ENCODE assay signal across 19 mouse cellular contexts in the genomic region with DNA sequence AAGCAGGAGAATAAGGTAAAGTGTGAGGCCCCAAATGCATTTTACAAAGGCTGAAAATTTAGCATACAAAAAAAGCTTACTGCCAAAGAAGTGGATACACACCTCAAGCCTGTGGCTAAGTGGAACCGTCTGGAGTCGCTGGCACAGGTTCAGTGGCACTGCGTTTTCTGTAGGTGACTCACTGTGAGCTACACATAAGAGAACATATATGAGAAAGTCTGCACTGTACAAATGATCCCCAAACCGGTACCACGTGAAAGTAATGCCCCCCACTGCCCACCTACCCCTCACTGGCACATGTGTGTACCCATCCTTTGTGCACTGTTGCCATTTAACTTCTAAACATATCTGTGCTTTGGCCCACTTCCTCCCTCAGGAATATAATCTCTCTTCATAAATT. TPM values are rescaled to one million over a fixed set of nuclear protein-coding genes. Genes with fewer than 3 reads are reported as not detected.
DNase-seq lines count a peak whose midpoint lies in the region; ATAC-seq and TF ChIP-seq lines count a peak whose summit lies in the region.
"Had no signal": no experiment of that assay in that cellular context is flagged by ENCODE, and none has a peak within 500 bp of the region (broad histone marks: within the 10 kb centered on the region; RNA-seq: fewer than 3 reads in every experiment).

No protein-coding gene starts in this region.

- intact Hi-C loops in gastrocnemius, adult 2 months (cut with DNase I) = no loop called here
- intact Hi-C loops in gastrocnemius, postnatal 36 days (cut with DNase I) = no loop called here

- no peak for TF ChIP-seq CTCF in gastrocnemius, adult 2 months (IDR thresholded peaks at IDR 0.05)

- 70% methylated on average over 5 of the region's 5 CpGs for WGBS in limb, embryonic 13.5 days
- 89% methylated on average over 5 of the region's 5 CpGs for WGBS in limb, embryonic 10.5 days
- 57% methylated on average over 5 of the region's 5 CpGs for WGBS in limb, embryonic 14.5 days
- WGBS in liver, embryonic 12.5 days (ENCODE audit: insufficient replicate concordance) = 70% methylated on average over 5 of the region's 5 CpGs

- ATAC-seq in limb, embryonic 13.5 days (ENCODE audit: low FRiP score, low read depth) = peak; percentile 69
- peak; percentile 47; the same call in 1 of the 2 replicates for ATAC-seq in limb, embryonic 14.5 days (ENCODE audit: low FRiP score, low read depth)
- ATAC-seq in liver, embryonic 12.5 days = no peak
- ATAC-seq: forebrain, embryonic 16.5 days; inflammation-experienced regulatory T-cells, adult 6 months had no signal

- no peak for TF ChIP-seq POLR2A in limb, embryonic 14.5 days (IDR thresholded peaks at IDR 0.05; ENCODE audit: borderline replicate concordance, extremely low read depth, insufficient read depth, insufficient read length)

- DNase-seq in gastrocnemius, adult 2 months = no peak
- DNase-seq in gastrocnemius, postnatal 36 days = no peak
- DNase-seq in limb, embryonic 10.5 days (ENCODE audit: low spot score) = no peak
- DNase-seq in adrenal gland, postnatal 10 days = peak; percentile 28
- DNase-seq in limb, embryonic 14.5 days (ENCODE audit: low spot score) = peak; percentile 58
- DNase-seq: B cell, adult 2 months; cerebellum, adult 11-12 months; cerebellum, postnatal 36 days; heart, postnatal 36 days; layer of hippocampus, adult 9-11 months; liver, embryonic 13.5 days; spleen, adult 18-20 months; thymus, postnatal 36 days had no signal

- H3K27ac ChIP-seq in gastrocnemius, adult 2 months = peak overlapping the region; percentile 12
- H3K27ac ChIP-seq in limb, embryonic 13.5 days = peak overlapping the region; percentile 58; the same call in 1 of the 2 replicates
- no peak overlapping the region for H3K27ac ChIP-seq in limb, embryonic 10.5 days
- H3K27ac ChIP-seq in limb, embryonic 14.5 days (replicated peaks; ENCODE audit: low read depth, low read length) = peak overlapping the region; percentile 65
- H3K27ac ChIP-seq in liver, embryonic 12.5 days = no peak overlapping the region
- H3K27ac ChIP-seq: liver, embryonic 13.5 days; neural tube, embryonic 15.5 days had no signal

- H3K4me1 ChIP-seq in limb, embryonic 13.5 days = peaks cover 11% of the 10 kb centered on the region; the same call in 1 of the 2 replicates
- H3K4me1 ChIP-seq in limb, embryonic 10.5 days = peaks cover 7% of the 10 kb centered on the region; the same call in 1 of the 2 replicates
- peaks cover 13% of the 10 kb centered on the region; the same call in 1 of the 2 replicates for H3K4me1 ChIP-seq in limb, embryonic 14.5 days (ENCODE audit: control insufficient read depth, insufficient read depth, low read length)
- H3K4me1 ChIP-seq in liver, embryonic 12.5 days = peaks cover 7% of the 10 kb centered on the region; the same call in 1 of the 2 replicates
- H3K4me1 ChIP-seq: liver, embryonic 13.5 days; neural tube, embryonic 15.5 days had no signal

- no peak overlapping the region for H3K4me2 ChIP-seq in limb, embryonic 13.5 days (replicated peaks)
- H3K4me2 ChIP-seq in limb, embryonic 14.5 days (replicated peaks; ENCODE audit: low read depth, low read length, severe bottlenecking) = no peak overlapping the region
- no peak overlapping the region for H3K4me2 ChIP-seq in liver, embryonic 12.5 days
- H3K4me2 ChIP-seq: liver, embryonic 13.5 days; midbrain, embryonic 11.5 days; neural tube, embryonic 15.5 days had no signal

- no peak overlapping the region for H3K4me3 ChIP-seq in gastrocnemius, adult 2 months
- no peak overlapping the region for H3K4me3 ChIP-seq in limb, embryonic 13.5 days
- no peak overlapping the region for H3K4me3 ChIP-seq in limb, embryonic 10.5 days
- H3K4me3 ChIP-seq in limb, embryonic 14.5 days (replicated peaks; ENCODE audit: low read length) = no peak overlapping the region
- H3K4me3 ChIP-seq in liver, embryonic 12.5 days = no peak overlapping the region
- H3K4me3 ChIP-seq: liver, embryonic 13.5 days; neural tube, embryonic 15.5 days had no signal

- no peaks in the 10 kb centered on the region for H3K36me3 ChIP-seq in limb, embryonic 13.5 days
- no peaks in the 10 kb centered on the region for H3K36me3 ChIP-seq in limb, embryonic 10.5 days
- H3K36me3 ChIP-seq in limb, embryonic 14.5 days (ENCODE audit: control insufficient read depth, insufficient read depth, low read length) = no peaks in the 10 kb centered on the region
- 0 out of 2 replicates have a peak, but pooled peaks cover 3% of the 10 kb centered on the region for H3K36me3 ChIP-seq in liver, embryonic 12.5 days
- H3K36me3 ChIP-seq: neural tube, embryonic 15.5 days had no signal

- no peaks in the 10 kb centered on the region for H3K9me3 ChIP-seq in limb, embryonic 13.5 days
- H3K9me3 ChIP-seq in limb, embryonic 10.5 days (replicated peaks) = no peaks in the 10 kb centered on the region
- no peaks in the 10 kb centered on the region for H3K9me3 ChIP-seq in limb, embryonic 14.5 days (ENCODE audit: control insufficient read depth, low read length)
- H3K9me3 ChIP-seq in liver, embryonic 12.5 days (replicated peaks) = no peaks in the 10 kb centered on the region
- H3K9me3 ChIP-seq: liver, embryonic 13.5 days; neural tube, embryonic 15.5 days had no signal

- no peaks in the 10 kb centered on the region for H3K27me3 ChIP-seq in limb, embryonic 13.5 days
- H3K27me3 ChIP-seq in limb, embryonic 10.5 days (ENCODE audit: low read depth, poor library complexity, severe bottlenecking) = no peaks in the 10 kb centered on the region
- H3K27me3 ChIP-seq in limb, embryonic 14.5 days (ENCODE audit: control insufficient read depth, insufficient read depth, low read length) = no peaks in the 10 kb centered on the region
- no peaks in the 10 kb centered on the region for H3K27me3 ChIP-seq in liver, embryonic 12.5 days (replicated peaks)
- H3K27me3 ChIP-seq: liver, embryonic 13.5 days; neural tube, embryonic 15.5 days had no signal

- H3K9ac ChIP-seq in limb, embryonic 13.5 days = no peak overlapping the region
- no peak overlapping the region; the same call in none of the 2 replicates for H3K9ac ChIP-seq in limb, embryonic 14.5 days (ENCODE audit: low read depth, low read length, severe bottlenecking)
- H3K9ac ChIP-seq in liver, embryonic 12.5 days = no peak overlapping the region
- H3K9ac ChIP-seq: liver, embryonic 13.5 days; neural tube, embryonic 15.5 days had no signal

RNA-seq across cellular contexts. Expression of a gene that starts 22.8 kb away (rescaled TPM):
- 1 to 10 TPM; 6.5 to 7.6 TPM for total RNA-seq in gastrocnemius, adult 2 months (2021)
- total RNA-seq in gastrocnemius, postnatal 36 days (2021) = 10 to 100 TPM in 1 of 2 experiments, 1 to 10 TPM in 1; 9.1 to 11.5 TPM
- polyA plus RNA-seq in limb, embryonic 13.5 days (2015; fragmentation: Nextera tagmentation; extraction: Ambion mirVana) = 99.5 and 104 TPM in 2 replicates
- 98.5 TPM in 2 replicates for polyA plus RNA-seq in limb, embryonic 10.5 days (2016; fragmentation: Nextera tagmentation; extraction: Ambion mirVana)
- 10 to 100 TPM; 59.7 to 74.5 TPM for total RNA-seq in adrenal gland, postnatal 10 days (2021)
- polyA plus RNA-seq in limb, embryonic 14.5 days (2012; rRNA removed) = 87.3 and 105 TPM in 2 replicates
- polyA plus RNA-seq in limb, embryonic 14.5 days (2014; fragmentation: Nextera tagmentation; extraction: Ambion mirVana) = 107 and 112 TPM in 2 replicates
- polyA plus RNA-seq in liver, embryonic 12.5 days (2016; fragmentation: Nextera tagmentation; extraction: Ambion mirVana) = 24.1 and 24.2 TPM in 2 replicates

Comparison
In these comparisons a context has a peak if more than half of its experiments do, and no peak if none do; other contexts are left out.
1. DNase-seq: peak in adrenal gland, postnatal 10 days (single experiment) and limb, embryonic 14.5 days (single experiment); none in gastrocnemius, adult 2 months (single experiment), gastrocnemius, postnatal 36 days (0 of 2) and limb, embryonic 10.5 days (single experiment).
2. H3K27ac ChIP-seq: peak in gastrocnemius, adult 2 months (single experiment), limb, embryonic 13.5 days (single experiment) and limb, embryonic 14.5 days (single experiment); none in limb, embryonic 10.5 days (single experiment) and liver, embryonic 12.5 days (single experiment).